Comparison of ENCODE assay signal across 8 mouse cellular contexts in genomic region chr8:90348178-90348925, GRCm38 (mm10). TPM values are rescaled to one million over a fixed set of nuclear protein-coding genes. Genes with fewer than 3 reads are reported as not detected.
DNase-seq lines count a peak whose midpoint lies in the region; ATAC-seq and TF ChIP-seq lines count a peak whose summit lies in the region.

Gene Tox3 (minus strand): TSS chr8:90348343.

- TF ChIP-seq EP300 in lung, postnatal 0 days (IDR thresholded peaks at IDR 0.05), result no peak

- peaks cover 8% of the 10 kb centered on the region for H3K27me3 ChIP-seq in embryonic facial prominence, embryonic 13.5 days
- H3K27me3 ChIP-seq in lung, postnatal 0 days (replicated peaks; ENCODE audit: insufficient read depth, low read length), result no peaks in the 10 kb centered on the region

- peak; percentile 31 to 57 for DNase-seq in left cerebral cortex, adult 2 months (ENCODE audit: extremely low spot score in 1 of 2, low spot score in 2 of 2)
- DNase-seq in left cerebral cortex, adult 9 months (ENCODE audit: low spot score in 2 of 2), result no peak
- peak; percentile 68 to 73 for DNase-seq in heart, postnatal 14 days
- DNase-seq in kidney, postnatal 4 days, result peak; percentile 66 to 76
- peak; percentile 79 for DNase-seq in lung, postnatal 0 days (ENCODE audit: low spot score)
- peak; percentile 69 for DNase-seq in retina, embryonic 14.5 days (ENCODE audit: low spot score)

- TF ChIP-seq CTCF in left cerebral cortex, adult 2 months (IDR thresholded peaks at IDR 0.05), result no peak
- no peak for TF ChIP-seq CTCF in lung, postnatal 0 days (IDR thresholded peaks at IDR 0.05)

- peak; percentile 62 for ATAC-seq in embryonic facial prominence, embryonic 13.5 days (ENCODE audit: insufficient number of reproducible peaks, insufficient read depth, low FRiP score, low TSS enrichment, low read depth)
- peak; percentile 65 for ATAC-seq in lung, postnatal 0 days
- no peak for ATAC-seq in inflammation-experienced regulatory T-cells, adult 6 months

- H3K4me1 ChIP-seq in embryonic facial prominence, embryonic 13.5 days, result peaks cover 32% of the 10 kb centered on the region
- peaks cover 6% of the 10 kb centered on the region; the same call in 1 of the 2 replicates for H3K4me1 ChIP-seq in lung, postnatal 0 days (ENCODE audit: insufficient read depth, low read depth, low read length)

- H3K9me3 ChIP-seq in embryonic facial prominence, embryonic 13.5 days, result no peaks in the 10 kb centered on the region
- H3K9me3 ChIP-seq in lung, postnatal 0 days (ENCODE audit: low read length), result no peaks in the 10 kb centered on the region

- no peaks in the 10 kb centered on the region for H3K36me3 ChIP-seq in embryonic facial prominence, embryonic 13.5 days
- H3K36me3 ChIP-seq in lung, postnatal 0 days (ENCODE audit: insufficient read depth, low read length), result no peaks in the 10 kb centered on the region

- intact Hi-C loops in left cerebral cortex, adult 2 months (cut with DNase I), result loop anchor here (5.0 to 10.0 kb wide), 4 partner anchors 196 to 494 kb away; no protein-coding TSS in a partner anchor
- intact Hi-C loops in heart, postnatal 14 days (cut with DNase I), result loop anchor here (2.0 to 10.0 kb wide), 3 partner anchors 306 to 786 kb away; no protein-coding TSS in a partner anchor

- H3K9ac ChIP-seq in embryonic facial prominence, embryonic 13.5 days, result peak within 1 kb of the TSS; percentile 89
- H3K9ac ChIP-seq in lung, postnatal 0 days (replicated peaks; ENCODE audit: low read depth), result peak within 1 kb of the TSS; percentile 55

- H3K4me2 ChIP-seq in embryonic facial prominence, embryonic 13.5 days, result peak within 1 kb of the TSS; percentile 83
- H3K4me2 ChIP-seq in lung, postnatal 0 days (replicated peaks; ENCODE audit: low read depth, low read length), result peak within 1 kb of the TSS; percentile 97

- peak within 1 kb of the TSS; percentile 69 for H3K27ac ChIP-seq in left cerebral cortex, adult 2 months
- peak within 1 kb of the TSS; percentile 78 for H3K27ac ChIP-seq in embryonic facial prominence, embryonic 13.5 days
- peak within 1 kb of the TSS; percentile 85 for H3K27ac ChIP-seq in lung, postnatal 0 days (ENCODE audit: low read length)

- 3% methylated on average over 39 of the region's 89 CpGs for WGBS in embryonic facial prominence, embryonic 13.5 days
- WGBS in lung, postnatal 0 days, result 11% methylated on average over 15 of the region's 89 CpGs

- peak within 1 kb of the TSS; percentile 67 for H3K4me3 ChIP-seq in left cerebral cortex, adult 2 months
- peak within 1 kb of the TSS; percentile 73 for H3K4me3 ChIP-seq in embryonic facial prominence, embryonic 13.5 days
- H3K4me3 ChIP-seq in lung, postnatal 0 days (ENCODE audit: low read depth, low read length), result peak within 1 kb of the TSS; percentile 63

RNA-seq across cellular contexts. Expression of gene Tox3, which starts in this region (rescaled TPM):
- 10 to 100 TPM; 20.7 to 23.2 TPM for total RNA-seq in left cerebral cortex, adult 2 months (2021)
- polyA plus RNA-seq in embryonic facial prominence, embryonic 13.5 days (2015; fragmentation: Nextera tagmentation; extraction: Ambion mirVana), result 5.0 and 8.1 TPM in 2 replicates
- total RNA-seq in heart, postnatal 14 days (2021), result 1 to 10 TPM; 4.3 to 4.6 TPM
- 7.6 and 8.7 TPM in 2 replicates for polyA plus RNA-seq in lung, postnatal 0 days (2015; fragmentation: Nextera tagmentation; extraction: Ambion mirVana)
- polyA plus RNA-seq in inflammation-experienced regulatory T-cells, adult 6 months (2017; shearing (Covaris generic)), result not detected

Comparison
In these comparisons a context has a peak if more than half of its experiments do, and no peak if none do; other contexts are left out.
1. DNase-seq: peak in left cerebral cortex, adult 2 months (2 of 2), heart, postnatal 14 days (2 of 2), kidney, postnatal 4 days (2 of 2), lung, postnatal 0 days (single experiment) and retina, embryonic 14.5 days (single experiment); none in left cerebral cortex, adult 9 months (0 of 2).
2. Peak in every context shown above with its lines, with median percentiles within 50 percentile points of each other: H3K27ac ChIP-seq and H3K4me3 ChIP-seq.